Comparison of ENCODE assay signal across 8 mouse cellular contexts in the genomic region with DNA sequence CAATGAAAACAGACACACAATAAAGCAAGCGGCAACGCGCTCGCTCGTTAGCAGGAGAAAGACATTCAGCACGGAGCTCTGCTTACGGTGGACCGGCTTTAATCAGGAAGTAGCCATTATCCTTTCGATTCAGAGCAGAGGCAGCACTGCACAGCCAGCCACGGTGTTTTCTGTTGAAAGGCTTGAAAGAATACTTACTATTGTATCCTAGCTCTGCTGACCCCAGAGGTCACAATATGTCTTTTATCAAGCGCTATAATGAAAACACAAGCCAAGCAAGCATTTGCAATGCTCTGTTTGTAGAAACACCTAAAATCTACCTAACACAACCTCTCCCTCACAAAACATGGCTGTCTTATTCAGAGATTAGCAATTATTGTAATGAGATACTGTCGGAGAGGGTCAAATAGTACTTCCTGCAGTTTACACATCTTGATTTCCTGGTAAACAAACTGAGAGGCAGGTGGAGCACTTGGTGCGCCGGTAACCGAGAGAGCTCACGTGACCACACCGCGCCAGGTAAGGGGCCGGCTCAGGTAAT.
DNase-seq lines count a peak whose midpoint lies in the region; ATAC-seq and TF ChIP-seq lines count a peak whose summit lies in the region.

No protein-coding gene starts in this region.

- intact Hi-C loops in left cerebral cortex, postnatal 4 days (cut with DNase I), result loop anchor here (5.0 kb wide), 1 partner anchor 85 kb away; no protein-coding TSS in a partner anchor

- H3K27me3 ChIP-seq in testis, adult 2 months (ENCODE audit: control insufficient read depth, insufficient read depth, low read length), result no peaks in the 10 kb centered on the region
- H3K27me3 ChIP-seq in intestine, embryonic 14.5 days (replicated peaks; ENCODE audit: control insufficient read depth, insufficient read depth, low read length), result no peaks in the 10 kb centered on the region
- no peaks in the 10 kb centered on the region for H3K27me3 ChIP-seq in spleen, adult 2 months (ENCODE audit: control insufficient read depth, insufficient read depth, low read length)

- H3K4me3 ChIP-seq in testis, adult 2 months (ENCODE audit: control insufficient read depth, low read depth, low read length), result peak overlapping the region; percentile 66
- peak overlapping the region; percentile 29 for H3K4me3 ChIP-seq in intestine, embryonic 14.5 days (ENCODE audit: low read depth, low read length)
- peak overlapping the region; percentile 54 for H3K4me3 ChIP-seq in spleen, adult 2 months (ENCODE audit: extremely low read depth, insufficient read depth, insufficient read length)

- DNase-seq in testis, postnatal 10 days (ENCODE audit: low spot score), result no peak
- DNase-seq in cerebellum, adult 9-11 months, result peak; percentile 49
- DNase-seq in intestine, embryonic 14.5 days (ENCODE audit: low spot score), result peak; percentile 60
- peak; percentile 21 for DNase-seq in left cerebral cortex, postnatal 4 days
- DNase-seq in spleen, adult 2 months (ENCODE audit: low read depth in 1 of 2, low spot score in 2 of 2), result peak in 1 of 2 experiments; percentile 31

- peak; percentile 89 for ATAC-seq in frontal cortex, adult (ENCODE audit: low TSS enrichment)
- no peak; the same call in 1 of the 2 replicates for ATAC-seq in intestine, embryonic 14.5 days (replicated peaks; ENCODE audit: low FRiP score, low TSS enrichment, low read depth)
- peak; percentile 86 for ATAC-seq in megakaryocyte-erythroid progenitor cell, adult 5-6 weeks (replicated peaks; ENCODE audit: low FRiP score, low TSS enrichment, poor library complexity, severe bottlenecking)

- H3K27ac ChIP-seq in testis, adult 2 months (ENCODE audit: control insufficient read depth, insufficient read depth, low read depth, low read length), result no peak overlapping the region
- H3K27ac ChIP-seq in intestine, embryonic 14.5 days (ENCODE audit: low read depth), result peak overlapping the region; percentile 58
- H3K27ac ChIP-seq in spleen, adult 2 months (ENCODE audit: insufficient read depth, low read length), result peak overlapping the region; percentile 52

- H3K36me3 ChIP-seq in testis, adult 2 months (ENCODE audit: control insufficient read depth, insufficient read depth, low read length), result no peaks in the 10 kb centered on the region
- no peaks in the 10 kb centered on the region for H3K36me3 ChIP-seq in intestine, embryonic 14.5 days (ENCODE audit: control insufficient read depth, insufficient read depth, low read length)
- H3K36me3 ChIP-seq in spleen, adult 2 months (ENCODE audit: control insufficient read depth, insufficient read depth, low read length), result no peaks in the 10 kb centered on the region

- peak overlapping the region; percentile 54 for H3K4me2 ChIP-seq in intestine, embryonic 14.5 days (ENCODE audit: low read length)

- WGBS in intestine, embryonic 14.5 days, result 17% methylated on average over 19 of the region's 19 CpGs
- WGBS in spleen, adult 2 months, result 3% methylated on average over 19 of the region's 19 CpGs

- TF ChIP-seq POLR2A in testis, adult 2 months (IDR thresholded peaks at IDR 0.05; ENCODE audit: control insufficient read depth, low read depth, low read length), result no peak
- no peak for TF ChIP-seq POLR2A in spleen, adult 2 months (IDR thresholded peaks at IDR 0.05; ENCODE audit: low read depth, low read length)

- no peaks in the 10 kb centered on the region; the same call in 1 of the 2 replicates for H3K4me1 ChIP-seq in testis, adult 2 months (ENCODE audit: control insufficient read depth, insufficient read depth, low read length)
- no peaks in the 10 kb centered on the region for H3K4me1 ChIP-seq in intestine, embryonic 14.5 days (replicated peaks; ENCODE audit: control insufficient read depth, insufficient read depth, low read length)
- H3K4me1 ChIP-seq in spleen, adult 2 months (ENCODE audit: control insufficient read depth, insufficient read depth, insufficient read length), result peaks cover 2% of the 10 kb centered on the region; the same call in 1 of the 2 replicates

- TF ChIP-seq CTCF in testis, adult 2 months (IDR thresholded peaks at IDR 0.05; ENCODE audit: control insufficient read depth, insufficient read depth, insufficient replicate concordance, low read depth, low read length), result no peak
- TF ChIP-seq CTCF in spleen, adult 2 months (IDR thresholded peaks at IDR 0.05; ENCODE audit: extremely low read depth, insufficient read depth, insufficient read length, insufficient replicate concordance), result no peak

- peak overlapping the region; percentile 23; the same call in 1 of the 2 replicates for H3K9ac ChIP-seq in intestine, embryonic 14.5 days (ENCODE audit: low read length)

- H3K9me3 ChIP-seq in intestine, embryonic 14.5 days (ENCODE audit: control insufficient read depth, low read length), result no peaks in the 10 kb centered on the region
